Mouse (Mus musculus): ENCODE measurements around the gene Alppl2. TPM values are rescaled to one million over a fixed set of nuclear protein-coding genes. Genes with fewer than 3 reads are reported as not detected.

Gene Alppl2
- total RNA-seq, 2 experiments from 2014 or later = not detected

- DNase-seq = no peak
- intact Hi-C loops (cut with DNase I) = no loop called here
Observed at GRCm38 (mm10) chr1:87051369-87051768, 38.4 kb downstream of the Alppl2 start.

DNA sequence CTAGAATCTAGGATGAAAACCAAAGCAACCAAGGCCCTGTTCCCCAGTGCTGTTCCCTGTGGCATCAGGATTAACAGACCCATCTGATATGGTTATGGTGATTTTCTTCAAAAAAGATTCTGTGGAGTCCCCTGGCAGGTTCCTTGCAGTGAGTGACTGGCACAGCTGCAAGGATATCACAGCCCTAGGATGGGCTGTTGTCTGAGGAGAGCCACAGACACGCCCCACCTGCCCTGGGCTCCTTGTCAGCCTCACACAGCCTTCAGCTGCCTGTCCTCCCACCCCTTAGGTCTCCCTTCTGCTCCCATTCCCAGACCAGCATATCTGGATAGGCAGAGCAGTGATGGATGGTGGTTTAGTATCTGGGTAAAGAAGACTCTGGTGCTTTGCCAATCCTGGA lies 39.0 kb downstream of the Alppl2 start:
- no peak for DNase-seq
- intact Hi-C loops (cut with DNase I) = no loop called here

GRCm38 (mm10) chr1:87050072-87050471 lies 39.7 kb downstream of the Alppl2 start:
- DNase-seq = no peak
- intact Hi-C loops (cut with DNase I) = no loop called here

DNA sequence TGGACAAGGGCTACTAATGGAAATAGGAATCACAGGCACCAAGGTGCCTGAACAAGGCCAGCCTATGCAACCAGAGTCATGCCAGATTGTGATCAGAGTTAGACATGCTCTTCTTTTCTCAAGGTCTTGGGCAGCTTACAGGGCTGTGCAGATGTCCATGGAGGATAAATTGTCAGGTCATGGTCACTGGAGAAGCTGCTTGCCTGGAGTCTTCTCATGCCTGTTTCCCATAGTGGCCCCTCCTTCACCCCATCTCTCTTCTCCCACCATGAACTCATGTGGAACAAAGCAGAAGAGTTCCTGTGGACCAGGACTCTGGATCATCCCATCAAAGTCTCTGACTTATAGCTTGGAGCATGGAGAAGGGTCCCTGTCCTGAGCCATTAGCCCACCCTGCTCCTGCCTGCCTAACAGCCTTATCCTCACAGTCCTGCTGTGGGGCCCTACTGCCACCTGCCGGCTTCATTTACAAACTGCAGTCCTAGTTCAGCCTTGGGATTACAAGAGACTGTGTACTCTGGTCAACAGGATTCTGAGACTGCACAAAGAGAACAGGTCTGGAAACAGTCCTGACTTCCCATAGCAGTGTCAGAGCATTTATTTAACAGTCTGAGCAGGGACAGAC lies 47.8 kb downstream of the Alppl2 start:
- DNase-seq = peak; percentile 80 to 89
- intact Hi-C loops (cut with DNase I) = loop anchor here (1.0 to 5.0 kb wide), 5 partner anchors 73 to 424 kb away; no protein-coding TSS in a partner anchor

DNA sequence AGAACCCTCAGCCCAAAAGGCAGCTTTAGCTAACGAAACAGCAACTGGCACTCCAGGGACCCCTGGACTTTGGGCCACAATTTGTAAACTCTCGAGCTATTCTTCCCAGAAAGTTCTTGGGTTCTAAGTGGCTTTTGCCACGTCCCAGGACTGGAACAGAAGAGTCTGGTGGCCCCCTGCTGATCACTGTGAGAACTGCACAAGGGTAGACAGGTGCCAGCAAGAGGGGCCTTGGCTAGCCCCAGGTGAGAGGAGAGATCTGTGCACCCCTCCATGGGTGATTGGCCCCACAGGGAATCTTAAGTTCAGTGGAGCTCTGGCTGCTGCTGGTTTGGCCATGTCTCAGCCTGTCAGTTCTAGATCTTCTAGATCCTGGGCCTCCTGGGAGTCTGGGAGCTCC lies 48.6 kb downstream of the Alppl2 start:
- peak; percentile 75 to 83 for DNase-seq
- intact Hi-C loops (cut with DNase I) = loop anchor here (1.0 to 5.0 kb wide), 3 partner anchors 72 to 423 kb away; no protein-coding TSS in a partner anchor

DNA sequence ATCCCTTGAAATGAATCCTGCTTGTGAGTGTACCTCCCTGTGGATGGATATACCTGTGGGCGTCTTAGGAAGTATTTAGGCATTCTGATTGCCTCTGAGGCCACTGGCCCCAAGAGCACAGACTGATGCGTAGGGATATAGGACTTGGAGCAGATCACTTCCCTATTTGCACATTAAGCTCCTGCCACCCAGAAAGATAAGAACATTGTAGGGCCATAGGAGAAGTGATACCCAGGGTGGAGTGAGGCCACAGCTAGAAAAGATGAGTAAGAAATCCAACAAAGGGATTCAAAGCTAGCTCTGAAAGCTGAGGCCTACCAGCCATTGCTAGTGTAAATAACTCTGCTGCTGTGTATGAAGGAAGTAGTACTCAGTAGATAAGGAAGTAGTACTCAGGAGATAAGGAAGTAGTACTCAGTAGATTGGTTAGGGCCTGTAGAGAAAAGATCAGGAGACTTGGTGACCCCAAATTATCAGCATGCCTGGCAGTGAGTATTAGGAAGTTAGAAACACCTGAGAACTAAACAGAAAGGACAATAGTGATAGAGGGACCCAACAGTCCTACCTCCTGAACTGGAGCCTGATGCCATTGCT lies 51.2 kb downstream of the Alppl2 start:
- intact Hi-C loops (cut with DNase I) = no loop called here

More for the DNA sequence above, 51.2 kb downstream of the Alppl2 start:
- no peak for DNase-seq

Other genes with a start within 250 kb of the Alppl2 start
- gene Alpi, start 11.7 kb upstream of the Alppl2 start, total RNA-seq (2021) = not detected
- gene Akp3, start 35.0 kb upstream of the Alppl2 start, total RNA-seq (2021) = not detected
- gene Ecel1, start 66.6 kb upstream of the Alppl2 start, total RNA-seq (2021) = not detected
- gene Prss56, start 93.4 kb upstream of the Alppl2 start, total RNA-seq (2021) = not detected
- not detected for gene Chrnd, start 100.7 kb upstream of the Alppl2 start, total RNA-seq (2021)
- not detected for gene Chrng, start 114.7 kb upstream of the Alppl2 start, total RNA-seq (2021)
- 10 to 100 TPM; 63.7 to 66.8 TPM for gene Eif4e2, start 124.0 kb upstream of the Alppl2 start, total RNA-seq (2021)
- gene Efhd1, start 174.4 kb upstream of the Alppl2 start, total RNA-seq (2021) = 1 to 10 TPM; 6.4 to 6.8 TPM
- gene Gigyf2, start 237.1 kb upstream of the Alppl2 start, total RNA-seq (2021) = 10 to 100 TPM; 46.6 to 53.5 TPM